Mouse (Mus musculus): ENCODE data around the gene Mllt1. TPM values are rescaled to one million over a fixed set of nuclear protein-coding genes. Genes with fewer than 3 reads are reported as not detected.
"Not testable (repeated sequence)": the region's sequence is repeated elsewhere in the genome, so short reads cannot be mapped to it uniquely, and the experiment has no call there.

Gene Mllt1
- total and polyA plus RNA-seq, 2 experiments from 2014 or later, result 63.5 to 136 TPM

GRCm38 (mm10) chr17:56913444-56913843 lies 21.8 kb downstream of the Mllt1 start:
- no peak for ATAC-seq (ENCODE audit: low FRiP score)

GRCm38 (mm10) chr17:56913023-56913422 lies 22.2 kb downstream of the Mllt1 start:
- Histone ChIP-seq H3K27ac (ENCODE audit: low read depth, low read length) (no peak overlapping the region), H3K9ac (replicated peaks; ENCODE audit: low read length, poor library complexity, severe bottlenecking) (no peak overlapping the region), H3K4me1 (ENCODE audit: insufficient read depth, low read length) (no peaks in the 10 kb centered on the region), H3K4me3 (ENCODE audit: low read depth, low read length) (no peak overlapping the region), H3K27me3 (ENCODE audit: insufficient read depth, low read length) (no peaks in the 10 kb centered on the region), H3K4me2 (ENCODE audit: low read depth, low read length, poor library complexity, severe bottlenecking) (no peak overlapping the region), H3K9me3 (ENCODE audit: low read length) (no peaks in the 10 kb centered on the region), H3K36me3 (ENCODE audit: insufficient read depth, low read length) (peaks cover 41% of the 10 kb centered on the region)
- 93% methylated on average over 3 of the region's 3 CpGs for WGBS
- no peak for ATAC-seq (ENCODE audit: low FRiP score)
- no peak for TF ChIP-seq CTCF (IDR thresholded peaks at IDR 0.05)
- no peak for DNase-seq (ENCODE audit: low spot score)

More at GRCm38 (mm10) chr17:56913444-56913843, 21.8 kb downstream of the Mllt1 start:
- Histone ChIP-seq H3K4me3 (ENCODE audit: low read depth, low read length) (no peak overlapping the region), H3K4me2 (ENCODE audit: low read depth, low read length, poor library complexity, severe bottlenecking) (no peak overlapping the region), H3K9ac (replicated peaks; ENCODE audit: low read length, poor library complexity, severe bottlenecking) (no peak overlapping the region), H3K9me3 (ENCODE audit: low read length) (no peaks in the 10 kb centered on the region), H3K27me3 (ENCODE audit: insufficient read depth, low read length) (no peaks in the 10 kb centered on the region), H3K4me1 (ENCODE audit: insufficient read depth, low read length) (no peaks in the 10 kb centered on the region), H3K27ac (ENCODE audit: low read depth, low read length) (no peak overlapping the region), H3K36me3 (ENCODE audit: insufficient read depth, low read length) (peaks cover 38% of the 10 kb centered on the region)
- no peak for DNase-seq (ENCODE audit: low spot score)
- TF ChIP-seq CTCF (IDR thresholded peaks at IDR 0.05), result no peak

GRCm38 (mm10) chr17:56909764-56910163 lies 25.5 kb downstream of the Mllt1 start:
- ATAC-seq (ENCODE audit: low FRiP score); H3K9ac ChIP-seq (replicated peaks; ENCODE audit: low read length, poor library complexity, severe bottlenecking); H3K27me3 ChIP-seq (ENCODE audit: insufficient read depth, low read length); H3K4me2 ChIP-seq (ENCODE audit: low read depth, low read length, poor library complexity, severe bottlenecking); DNase-seq (ENCODE audit: low spot score); H3K4me1 ChIP-seq (ENCODE audit: insufficient read depth, low read length); H3K9me3 ChIP-seq (ENCODE audit: low read length); H3K4me3 ChIP-seq (ENCODE audit: low read depth, low read length); H3K27ac ChIP-seq (ENCODE audit: low read depth, low read length): not testable (repeated sequence)
- 97% methylated on average over 2 of the region's 2 CpGs for WGBS
- peaks cover 28% of the 10 kb centered on the region for H3K36me3 ChIP-seq (ENCODE audit: insufficient read depth, low read length)

DNA sequence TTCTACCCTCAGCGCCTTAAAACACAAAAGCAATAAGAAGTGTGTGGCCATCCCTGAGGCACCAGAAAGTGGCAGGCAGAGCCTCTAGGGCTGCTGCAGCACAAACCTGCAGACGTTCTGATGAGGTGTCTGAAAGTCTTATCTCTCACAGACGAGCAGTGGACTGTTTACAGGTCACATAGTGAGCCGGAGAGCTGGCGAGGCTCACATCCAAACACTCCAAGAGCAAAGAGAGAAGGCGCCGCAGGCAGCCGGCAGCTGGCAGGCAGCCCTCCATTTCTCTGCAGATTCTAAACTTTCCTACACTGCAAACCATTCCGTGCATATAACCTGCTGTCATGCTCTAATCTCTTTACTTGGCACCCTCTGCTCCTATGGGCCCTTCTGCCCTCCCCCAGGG lies 27.3 kb downstream of the Mllt1 start:
- H3K36me3 ChIP-seq (ENCODE audit: insufficient read depth, low read length), result peaks cover 37% of the 10 kb centered on the region
- no peak for TF ChIP-seq CTCF (IDR thresholded peaks at IDR 0.05)
- 76% methylated on average over 9 of the region's 9 CpGs for WGBS
- peak overlapping the region; percentile 24; the same call in 1 of the 2 replicates for H3K9ac ChIP-seq (replicated peaks; ENCODE audit: low read length, poor library complexity, severe bottlenecking)
- no peak overlapping the region for H3K4me2 ChIP-seq (ENCODE audit: low read depth, low read length, poor library complexity, severe bottlenecking)
- no peaks in the 10 kb centered on the region for H3K27me3 ChIP-seq (ENCODE audit: insufficient read depth, low read length)
- no peaks in the 10 kb centered on the region for H3K9me3 ChIP-seq (ENCODE audit: low read length)
- no peak for DNase-seq (ENCODE audit: low spot score)
- no peaks in the 10 kb centered on the region for H3K4me1 ChIP-seq (ENCODE audit: insufficient read depth, low read length)
- H3K4me3 ChIP-seq (ENCODE audit: low read depth, low read length), result no peak overlapping the region
- no peak for ATAC-seq (ENCODE audit: low FRiP score)
- H3K27ac ChIP-seq (ENCODE audit: low read depth, low read length), result no peak overlapping the region

DNA sequence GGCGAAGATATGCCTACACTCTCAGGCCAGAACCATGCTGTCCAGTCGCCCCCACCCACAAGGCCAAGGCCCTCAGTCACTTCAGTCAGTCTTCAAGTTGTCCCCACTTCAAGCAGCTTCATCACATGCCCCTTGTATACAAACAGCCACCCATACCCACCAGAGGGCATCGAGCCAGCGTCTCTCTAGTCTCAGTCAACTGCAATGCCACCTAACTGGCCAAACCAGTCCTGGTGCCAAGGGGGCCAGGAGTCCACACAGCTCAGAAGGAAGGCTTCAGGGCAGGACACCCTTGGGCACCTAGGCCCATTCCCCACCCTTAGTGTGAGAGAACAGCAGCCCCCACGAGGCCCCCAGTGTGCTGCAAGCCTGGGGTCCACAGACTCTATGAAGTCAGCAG lies 28.1 kb downstream of the Mllt1 start:
- Histone ChIP-seq H3K4me1 (ENCODE audit: insufficient read depth, low read length) (no peaks in the 10 kb centered on the region), H3K9ac (replicated peaks; ENCODE audit: low read length, poor library complexity, severe bottlenecking) (no peak overlapping the region), H3K9me3 (ENCODE audit: low read length) (no peaks in the 10 kb centered on the region), H3K27ac (ENCODE audit: low read depth, low read length) (no peak overlapping the region), H3K27me3 (ENCODE audit: insufficient read depth, low read length) (no peaks in the 10 kb centered on the region), H3K4me3 (ENCODE audit: low read depth, low read length) (no peak overlapping the region), H3K36me3 (ENCODE audit: insufficient read depth, low read length) (peaks cover 45% of the 10 kb centered on the region), H3K4me2 (ENCODE audit: low read depth, low read length, poor library complexity, severe bottlenecking) (no peak overlapping the region)
- no peak for DNase-seq (ENCODE audit: low spot score)
- ATAC-seq (ENCODE audit: low FRiP score), result no peak
- 96% methylated on average over 5 of the region's 5 CpGs for WGBS
- TF ChIP-seq CTCF (IDR thresholded peaks at IDR 0.05), result no peak

- no peak for TF ChIP-seq CTCF (IDR thresholded peaks at IDR 0.05)
- DNase-seq (ENCODE audit: low spot score), result no peak
- no peak overlapping the region for H3K4me2 ChIP-seq (ENCODE audit: low read depth, low read length, poor library complexity, severe bottlenecking)
Measured at GRCm38 (mm10) chr17:56906166-56906565, 29.0 kb downstream of the Mllt1 start.

More at GRCm38 (mm10) chr17:56906166-56906565, 29.0 kb downstream of the Mllt1 start:
- ATAC-seq (ENCODE audit: low FRiP score), result no peak
- Histone ChIP-seq H3K9ac (replicated peaks; ENCODE audit: low read length, poor library complexity, severe bottlenecking) (no peak overlapping the region), H3K36me3 (ENCODE audit: insufficient read depth, low read length) (peaks cover 54% of the 10 kb centered on the region), H3K4me3 (ENCODE audit: low read depth, low read length) (no peak overlapping the region), H3K9me3 (ENCODE audit: low read length) (no peaks in the 10 kb centered on the region), H3K4me1 (ENCODE audit: insufficient read depth, low read length) (no peaks in the 10 kb centered on the region), H3K27me3 (ENCODE audit: insufficient read depth, low read length) (no peaks in the 10 kb centered on the region), H3K27ac (ENCODE audit: low read depth, low read length) (no peak overlapping the region)
- 94% methylated on average over 3 of the region's 3 CpGs for WGBS
